Comparison of ENCODE assay signal across 30 mouse cellular contexts in genomic region chr4:151702463-151702862, GRCm38 (mm10).
"Had no signal": no experiment of that assay in that cellular context is flagged by ENCODE, and none has a peak within 500 bp of the region (broad histone marks: within the 10 kb centered on the region; RNA-seq: fewer than 3 reads in every experiment).

No protein-coding gene starts in this region.

- H3K4me2 ChIP-seq: limb, embryonic 12.5 days; limb, embryonic 13.5 days; limb, embryonic 15.5 days; liver, embryonic 11.5 days; lung, embryonic 14.5 days; lung, embryonic 15.5 days; midbrain, embryonic 12.5 days; midbrain, embryonic 13.5 days; midbrain, embryonic 15.5 days; neural tube, embryonic 12.5 days had no signal

- H3K4me1 ChIP-seq: limb, embryonic 12.5 days; limb, embryonic 13.5 days; limb, embryonic 15.5 days; lung, embryonic 15.5 days; megakaryocyte, embryonic 14.5 days; midbrain, embryonic 12.5 days had no signal

- DNase-seq: left cerebral cortex, postnatal 4 days; liver; liver, embryonic 13.5 days; liver, postnatal 0 days; lung, adult 18-20 months; lung, adult 2 months; lung, embryonic 14.5 days; lung, postnatal 10 days; lung, postnatal 14 days; lung, postnatal 36 days; lung, postnatal 4 days; midbrain, embryonic 14.5 days had no signal

- ATAC-seq: lung, postnatal 0 days; midbrain, embryonic 13.5 days; midbrain, embryonic 15.5 days had no signal

- H3K36me3 ChIP-seq: limb, embryonic 10.5 days; limb, embryonic 12.5 days; limb, embryonic 13.5 days; limb, embryonic 15.5 days; liver, embryonic 12.5 days; liver, embryonic 13.5 days; liver, embryonic 15.5 days; lung, embryonic 15.5 days; midbrain, embryonic 10.5 days; midbrain, embryonic 12.5 days; midbrain, embryonic 13.5 days; midbrain, embryonic 15.5 days; neural tube, embryonic 12.5 days had no signal

- H3K9ac ChIP-seq: limb, embryonic 12.5 days; limb, embryonic 13.5 days; limb, embryonic 15.5 days; liver, embryonic 12.5 days; liver, embryonic 13.5 days; liver, embryonic 14.5 days; liver, postnatal 0 days; lung, embryonic 14.5 days; lung, embryonic 15.5 days; midbrain, embryonic 12.5 days; midbrain, embryonic 13.5 days; midbrain, embryonic 15.5 days; neural tube, embryonic 12.5 days had no signal

- H3K27ac ChIP-seq: limb, embryonic 10.5 days; limb, embryonic 12.5 days; limb, embryonic 13.5 days; limb, embryonic 15.5 days; liver, embryonic 12.5 days; liver, embryonic 14.5 days; liver, embryonic 15.5 days; lung, embryonic 15.5 days; macrophage; midbrain, embryonic 10.5 days; midbrain, embryonic 12.5 days; midbrain, embryonic 13.5 days; midbrain, embryonic 15.5 days; neural tube, embryonic 12.5 days had no signal

- H3K27me3 ChIP-seq: limb, embryonic 13.5 days; limb, embryonic 15.5 days; liver, embryonic 12.5 days; liver, embryonic 13.5 days; liver, embryonic 15.5 days; lung, embryonic 15.5 days; megakaryocyte, embryonic 14.5 days; midbrain, embryonic 12.5 days; midbrain, embryonic 13.5 days; midbrain, embryonic 15.5 days; neural tube, embryonic 12.5 days had no signal

- H3K4me3 ChIP-seq: limb, embryonic 10.5 days; limb, embryonic 12.5 days; limb, embryonic 13.5 days; limb, embryonic 15.5 days; liver, embryonic 12.5 days; liver, embryonic 13.5 days; liver, embryonic 15.5 days; lung, embryonic 15.5 days; midbrain, embryonic 10.5 days; midbrain, embryonic 12.5 days; midbrain, embryonic 13.5 days; midbrain, embryonic 15.5 days; myocyte; neural tube, embryonic 12.5 days had no signal

- H3K9me3 ChIP-seq: limb, embryonic 10.5 days; limb, embryonic 12.5 days; limb, embryonic 13.5 days; limb, embryonic 15.5 days; liver, embryonic 12.5 days; liver, embryonic 13.5 days; liver, embryonic 15.5 days; lung, embryonic 15.5 days; midbrain, embryonic 10.5 days; midbrain, embryonic 12.5 days; midbrain, embryonic 13.5 days; midbrain, embryonic 15.5 days; neural tube, embryonic 12.5 days had no signal
